Mouse (Mus musculus) regulatory T cell (primary cell): ENCODE results near the gene Frmpd4.

Experiments used
- in situ Hi-C: fragments of 300-600 bp; cut with MboI, MseI; formaldehyde crosslinking; loops from one replicate; pipeline ENCODE4 v1.15.1; 2025; ENCODE audit warnings: high pct_unique_total_duplicates

Frmpd4 gene

DNA sequence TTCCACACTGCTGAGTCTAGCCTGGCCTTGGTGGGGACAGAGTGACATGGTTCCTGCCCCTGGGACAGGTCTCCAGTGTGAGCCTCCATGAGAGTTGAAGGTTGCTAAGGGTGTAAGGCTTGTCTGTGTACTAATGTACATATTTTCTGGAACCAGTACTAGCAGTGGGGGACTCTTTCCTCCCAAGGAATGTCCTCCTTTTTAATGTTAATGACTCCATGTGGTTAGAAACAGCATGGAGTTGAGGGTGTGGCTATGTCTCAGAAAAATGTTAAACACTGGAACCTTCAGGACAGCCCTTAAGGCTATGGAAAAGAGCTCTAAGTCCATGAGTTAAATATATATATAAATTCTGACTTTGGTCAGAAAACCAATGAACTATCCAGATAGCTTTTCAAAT lies 436.0 kb downstream of the Frmpd4 start:
- in situ Hi-C loops: no loop called here

DNA sequence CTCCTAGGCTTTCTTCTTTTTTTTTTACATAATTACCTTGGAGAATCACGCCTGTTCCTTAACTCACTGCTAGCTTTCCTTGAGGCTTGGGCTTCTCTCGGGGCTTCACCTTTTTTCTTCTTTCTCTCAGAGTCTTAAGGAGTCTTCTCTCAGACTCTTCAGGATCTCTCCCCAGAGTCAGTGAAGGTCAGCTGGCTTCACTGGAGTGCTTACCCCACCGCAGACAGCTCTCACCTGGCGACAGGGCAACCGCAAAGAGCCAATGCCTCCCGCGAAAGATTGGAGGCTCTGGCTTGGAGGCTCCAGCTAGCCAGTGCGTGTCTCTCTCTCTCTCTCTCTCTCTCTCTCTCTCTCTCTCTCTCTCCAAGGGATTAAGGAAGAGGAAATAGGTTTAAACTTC lies 453.0 kb downstream of the Frmpd4 start:
- in situ Hi-C loops: no loop called here

DNA sequence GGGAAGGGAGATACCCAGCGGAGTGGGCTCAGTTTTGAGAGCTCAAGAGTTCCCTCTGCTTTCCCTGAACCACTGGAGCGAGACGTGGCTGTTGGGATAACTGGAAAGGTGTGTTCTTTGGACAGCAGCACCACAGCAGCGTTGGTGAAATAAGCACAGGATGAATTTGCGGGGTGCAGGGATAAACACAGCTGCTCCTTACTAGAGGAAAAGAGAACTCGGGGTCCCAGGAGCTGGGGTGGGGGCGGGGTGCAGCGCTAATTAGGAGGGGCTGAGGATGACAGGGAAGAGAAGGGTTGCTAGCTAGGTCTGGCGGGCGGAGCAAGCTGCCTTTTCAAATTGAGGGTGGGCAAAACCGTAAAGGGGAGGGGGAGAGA lies 453.5 kb downstream of the Frmpd4 start:
- in situ Hi-C loops: no loop called here

- in situ Hi-C loops: no loop called here
These were observed 454.0 kb downstream of the Frmpd4 start for GRCm38 (mm10) chrX:168122806-168123588.

- in situ Hi-C loops: no loop called here
These were observed 535.4 kb downstream of the Frmpd4 start for GRCm38 (mm10) chrX:168041589-168041988.

- in situ Hi-C loops: no loop called here
These were observed 556.4 kb downstream of the Frmpd4 start for GRCm38 (mm10) chrX:168020574-168021145.

DNA sequence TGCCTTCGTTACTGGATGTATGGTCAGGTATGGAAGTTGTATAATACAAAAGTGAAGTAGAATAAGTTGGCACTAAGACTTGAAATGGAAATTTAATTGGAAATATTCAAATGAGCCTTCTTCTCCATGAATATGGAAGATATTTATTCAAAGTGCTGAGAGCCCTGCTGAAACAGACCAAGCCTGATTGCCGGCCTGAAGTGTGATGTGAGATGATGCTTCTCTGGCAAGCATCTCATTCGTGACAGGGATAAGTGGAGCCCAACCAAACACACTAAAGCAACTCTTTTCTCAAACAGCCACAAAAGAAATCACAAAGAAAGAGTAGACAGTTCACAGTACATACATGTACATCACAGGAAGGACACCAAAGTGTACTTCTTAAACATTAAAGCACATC lies 559.2 kb downstream of the Frmpd4 start:
- in situ Hi-C loops: no loop called here

DNA sequence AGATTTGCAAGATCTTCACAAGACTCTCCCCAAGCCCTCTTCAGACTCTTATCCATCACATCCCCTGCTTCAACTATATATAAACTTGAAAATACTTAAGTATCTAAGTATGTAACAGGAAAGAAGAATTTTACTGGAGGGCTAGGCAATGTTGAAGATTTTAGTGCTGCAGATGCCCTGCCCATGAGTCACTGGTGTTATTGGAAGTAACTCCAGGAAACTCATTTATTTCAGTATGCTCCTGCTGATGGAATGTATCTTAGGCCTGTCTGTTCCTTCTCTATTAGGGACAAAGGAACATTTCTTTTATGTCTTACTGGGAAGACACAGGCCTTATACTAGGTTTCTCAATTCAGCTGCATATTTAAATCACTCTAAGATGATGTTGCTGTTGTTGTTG lies 592.2 kb downstream of the Frmpd4 start:
- in situ Hi-C loops: no loop called here

- in situ Hi-C loops: loop anchor here (10.0 kb wide), 1 partner anchor 1096 kb away; no protein-coding TSS in a partner anchor
These were observed 625.8 kb downstream of the Frmpd4 start for GRCm38 (mm10) chrX:167951207-167951606.

GRCm38 (mm10) chrX:167909483-167909882 lies 667.5 kb downstream of the Frmpd4 start:
- in situ Hi-C loops: no loop called here

DNA sequence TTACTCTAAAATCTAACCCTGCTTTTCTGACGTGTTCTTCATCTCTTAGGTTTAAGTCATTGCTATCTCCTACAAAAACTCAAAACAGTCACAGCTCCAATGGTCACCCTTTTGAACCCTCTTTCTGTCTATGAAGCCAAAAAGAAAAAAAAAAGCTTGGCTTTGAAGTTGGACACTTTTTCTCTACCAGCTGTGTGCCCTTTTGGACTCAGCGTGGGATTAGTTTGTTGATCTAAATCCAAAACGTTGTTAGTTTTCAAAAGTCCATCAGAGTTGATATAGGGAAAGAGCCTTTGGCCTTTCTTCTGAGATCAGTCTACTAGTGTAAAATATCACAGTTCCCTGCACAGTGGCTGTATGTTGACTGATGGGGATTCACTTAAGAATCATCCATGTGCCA lies 676.0 kb downstream of the Frmpd4 start:
- in situ Hi-C loops: no loop called here

DNA sequence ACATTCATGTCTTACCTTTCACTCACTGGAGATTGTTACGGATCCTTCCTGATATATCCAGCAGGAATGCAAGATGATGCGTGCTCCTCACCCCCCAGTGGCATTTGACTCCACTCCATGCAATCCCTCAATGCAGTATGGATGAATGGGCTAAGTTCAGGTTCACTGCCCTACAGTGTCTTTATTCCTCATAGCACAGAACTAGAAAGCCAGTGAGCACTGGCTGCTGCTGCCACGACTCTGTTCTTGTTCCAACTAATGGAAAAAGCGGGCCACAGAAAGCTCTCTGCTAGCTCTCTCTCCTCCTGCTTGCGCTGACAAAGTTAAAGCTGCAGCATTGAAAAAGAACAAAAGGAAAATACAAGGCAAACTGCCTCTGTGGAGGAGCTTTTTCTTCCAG lies 722.2 kb downstream of the Frmpd4 start:
- in situ Hi-C loops: no loop called here

DNA sequence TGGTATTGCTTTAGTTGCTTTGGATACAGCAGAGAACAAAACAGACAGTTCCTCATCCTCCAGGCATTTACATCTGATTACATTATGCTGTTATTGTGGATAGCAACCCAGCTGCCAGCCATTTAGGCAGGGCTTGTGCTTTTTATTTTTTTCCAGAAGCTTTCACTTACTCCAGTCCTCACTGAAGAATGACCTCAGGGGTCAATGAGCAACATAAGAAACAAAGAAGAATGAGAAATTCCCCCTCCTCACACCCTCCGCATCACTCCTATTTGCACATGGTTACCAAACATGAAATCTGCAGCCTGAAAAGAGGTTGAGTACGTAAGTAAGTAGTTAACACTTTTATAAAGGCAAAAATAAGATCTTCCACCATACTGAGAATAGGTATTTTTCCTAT lies 744.5 kb downstream of the Frmpd4 start:
- in situ Hi-C loops: no loop called here

DNA sequence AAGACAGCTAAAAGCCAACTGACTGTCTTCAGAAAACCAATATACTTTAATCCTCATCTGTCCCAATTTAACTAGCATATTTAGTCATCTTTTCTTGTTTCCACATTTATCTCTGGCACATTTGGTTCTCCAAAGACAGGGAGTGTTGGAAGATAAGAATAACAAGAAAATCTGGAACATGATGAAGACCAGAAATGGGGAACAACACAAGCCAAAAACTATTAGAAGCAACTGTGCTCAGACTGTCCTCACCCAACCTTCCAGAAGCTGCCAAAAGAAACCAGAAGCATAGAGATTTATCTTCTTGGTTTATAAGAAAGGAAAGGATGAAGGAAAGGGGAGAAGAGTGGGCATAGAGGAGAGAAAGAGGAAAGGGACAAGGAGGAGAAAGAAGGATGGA lies 748.6 kb downstream of the Frmpd4 start:
- in situ Hi-C loops: no loop called here

GRCm38 (mm10) chrX:167817363-167817762 lies 759.7 kb downstream of the Frmpd4 start:
- in situ Hi-C loops: loop anchor here (5.0 to 10.0 kb wide), 2 partner anchors 320 to 543 kb away; no protein-coding TSS in a partner anchor

DNA sequence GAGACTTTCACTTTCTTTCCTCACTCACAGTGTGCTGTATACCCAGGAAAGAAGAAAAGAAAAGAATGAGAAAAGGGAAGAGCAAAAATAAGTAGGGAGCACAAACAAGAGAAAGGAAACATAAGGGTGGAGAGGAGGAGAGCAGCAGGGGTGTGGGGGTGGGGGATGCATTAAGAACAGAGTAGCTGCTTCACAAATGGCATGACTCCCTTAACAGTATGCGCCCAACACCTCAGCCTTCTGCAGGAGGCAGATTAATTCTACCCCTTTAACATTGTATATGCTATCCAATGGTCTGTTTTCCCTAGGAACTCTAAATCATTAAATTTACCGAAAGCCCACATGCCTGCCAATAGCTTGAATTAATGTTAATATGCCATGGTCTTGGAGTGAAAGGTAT lies 766.9 kb downstream of the Frmpd4 start:
- in situ Hi-C loops: loop anchor here (10.0 kb wide), 1 partner anchor 535 kb away; no protein-coding TSS in a partner anchor

DNA sequence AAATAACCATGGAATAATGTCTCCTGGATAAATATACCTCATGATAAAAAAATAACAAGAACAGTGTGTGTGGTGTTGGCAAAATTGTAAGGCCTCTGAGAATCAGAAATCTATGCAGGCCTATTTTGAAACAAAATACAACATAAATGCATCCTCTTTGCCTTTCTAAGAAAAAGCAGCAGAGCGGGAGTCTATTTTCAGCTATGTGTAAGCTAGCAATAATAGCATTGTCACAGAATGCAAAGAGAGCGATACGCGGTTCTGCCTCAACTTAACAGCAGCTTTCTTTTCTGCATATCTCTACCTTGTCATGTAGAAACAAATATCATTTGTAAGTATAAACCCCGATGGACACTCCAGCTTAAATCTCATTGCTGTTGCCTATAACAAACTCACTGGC lies 768.5 kb downstream of the Frmpd4 start:
- in situ Hi-C loops: loop anchor here (10.0 kb wide), 1 partner anchor 266 kb away; no protein-coding TSS in a partner anchor

GRCm38 (mm10) chrX:167788737-167789136 lies 788.3 kb downstream of the Frmpd4 start:
- in situ Hi-C loops: no loop called here

DNA sequence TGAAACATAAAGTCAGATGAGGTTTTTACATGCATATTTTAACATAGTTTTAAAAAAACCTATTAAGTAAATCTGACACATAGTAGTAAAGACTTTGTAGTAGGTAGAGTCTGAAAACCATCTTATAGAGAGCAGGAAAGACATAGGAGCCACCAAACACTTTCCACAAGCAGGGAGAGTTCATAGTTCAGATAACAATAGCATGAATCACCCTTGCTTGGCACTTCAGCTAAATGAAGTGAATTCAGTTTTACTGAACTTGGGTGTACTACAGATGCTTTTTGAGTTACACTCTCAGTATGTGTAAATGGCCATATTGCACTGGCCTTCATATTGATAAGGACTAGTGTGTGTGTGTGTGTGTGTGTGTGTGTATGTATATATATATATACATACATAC lies 793.5 kb downstream of the Frmpd4 start:
- in situ Hi-C loops: no loop called here

- in situ Hi-C loops: no loop called here
These were observed 857.5 kb downstream of the Frmpd4 start for GRCm38 (mm10) chrX:167719564-167719981.

DNA sequence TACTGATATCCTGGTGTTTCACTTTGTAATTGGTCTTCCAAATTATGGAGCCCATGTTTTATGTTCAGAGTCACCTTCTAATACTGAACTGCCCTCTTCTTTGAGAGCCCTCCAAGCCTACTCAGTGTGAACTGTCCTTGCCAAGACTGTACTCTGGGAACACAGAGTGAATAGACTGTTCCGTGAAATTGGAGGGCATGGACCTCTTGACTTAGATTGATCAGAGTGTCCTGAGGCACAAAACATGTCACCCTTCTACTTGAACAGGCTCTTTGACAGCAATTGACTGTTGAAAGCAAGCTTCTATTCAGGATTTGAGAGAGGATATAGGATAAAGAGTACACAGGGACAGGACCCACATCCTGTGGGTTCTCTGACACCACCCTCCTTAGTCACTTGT lies 857.9 kb downstream of the Frmpd4 start:
- in situ Hi-C loops: no loop called here

DNA sequence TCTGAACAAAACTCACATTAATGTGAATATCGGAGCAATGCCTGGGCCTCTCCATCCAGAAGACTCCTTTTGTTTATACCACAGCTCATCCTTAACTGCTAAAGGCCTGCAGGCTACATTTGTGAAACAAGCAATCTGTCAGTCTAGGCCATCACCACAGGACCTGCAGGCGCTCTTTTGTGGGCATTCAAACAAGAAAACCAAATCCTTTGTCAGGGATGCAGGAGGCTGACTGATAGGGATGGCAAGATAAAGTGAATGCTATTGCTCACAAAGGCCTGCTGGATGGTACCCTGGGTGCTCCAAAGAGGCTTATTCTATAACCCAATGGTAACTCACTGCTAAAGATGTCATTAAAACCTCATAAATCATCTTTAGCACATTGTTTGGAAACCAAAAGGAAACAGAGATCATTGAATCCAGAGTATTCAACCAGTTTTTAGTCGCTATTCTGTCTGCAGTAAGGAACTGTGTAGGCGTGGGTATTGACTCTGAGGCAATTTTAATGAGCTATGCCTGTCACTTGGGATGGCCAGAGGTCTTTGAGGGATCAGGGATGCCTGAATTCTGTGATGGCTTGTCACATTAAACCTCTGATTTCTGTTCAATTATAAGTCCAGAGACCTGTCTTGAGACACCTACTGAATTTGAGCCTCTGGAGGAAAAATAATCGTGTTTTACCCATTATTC lies 922.1 kb downstream of the Frmpd4 start:
- in situ Hi-C loops: no loop called here

DNA sequence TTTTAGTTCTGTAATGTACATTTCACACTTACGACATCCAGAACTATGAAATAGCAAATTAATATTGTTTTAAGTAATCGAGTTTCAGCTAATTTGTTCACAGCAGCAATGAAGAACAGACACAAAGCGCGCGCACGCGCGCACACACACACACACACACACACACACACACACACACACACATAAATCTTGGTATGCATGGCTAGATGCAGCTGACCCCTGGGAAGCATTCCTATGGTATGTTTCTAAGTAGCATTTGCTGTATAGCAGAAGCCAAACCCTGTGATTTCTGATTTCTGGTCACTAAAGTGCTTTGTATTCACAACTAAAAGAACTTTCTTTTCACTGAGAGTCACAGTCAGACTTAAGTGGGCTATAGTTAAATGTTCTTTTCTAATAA lies 922.8 kb downstream of the Frmpd4 start:
- in situ Hi-C loops: no loop called here
